Mouse (Mus musculus): ENCODE results near the gene Cab39.

GRCm38 (mm10) chr1:85896781-85897700, 103.8 kb downstream of the Cab39 start:
- TF ChIP-seq CTCF (IDR thresholded peaks at IDR 0.05; ENCODE audit: control insufficient read depth, insufficient read depth, insufficient replicate concordance, low read depth, low read length): no peak
- TF ChIP-seq POLR2A (IDR thresholded peaks at IDR 0.05; ENCODE audit: control insufficient read depth, low read depth, low read length): no peak
